Mouse (Mus musculus): ENCODE data around the gene Baiap2l1. TPM values are rescaled to one million over a fixed set of nuclear protein-coding genes. Genes with fewer than 3 reads are reported as not detected.
A peak's percentile ranks its signal among the peaks of the same experiment; 100 is the strongest.

Gene Baiap2l1
- polyA plus RNA-seq, 1 experiment: 0.38 TPM

GRCm38 (mm10) chr5:144247307-144247706, 110.6 kb downstream of the Baiap2l1 start:
- Histone ChIP-seq H3K27ac (ENCODE audit: insufficient read depth, low read length) (no peak overlapping the region), H3K4me3 (ENCODE audit: insufficient read depth, low read length) (no peak overlapping the region), H3K4me1 (ENCODE audit: control insufficient read depth, insufficient read depth, low read length) (no peaks in the 10 kb centered on the region)
- TF ChIP-seq POLR2A (IDR thresholded peaks at IDR 0.05; ENCODE audit: extremely low read depth, insufficient read depth, low read length) (no peak), CTCF (IDR thresholded peaks at IDR 0.05; ENCODE audit: extremely low read depth, insufficient read depth, low read length) (no peak)

- Histone ChIP-seq H3K4me1 (ENCODE audit: control insufficient read depth, insufficient read depth, low read length) (no peaks in the 10 kb centered on the region), H3K27ac (ENCODE audit: insufficient read depth, low read length) (no peak overlapping the region), H3K4me3 (ENCODE audit: insufficient read depth, low read length) (no peak overlapping the region)
- TF ChIP-seq CTCF (IDR thresholded peaks at IDR 0.05; ENCODE audit: extremely low read depth, insufficient read depth, low read length) (no peak), POLR2A (IDR thresholded peaks at IDR 0.05; ENCODE audit: extremely low read depth, insufficient read depth, low read length) (no peak)
These were observed 111.2 kb downstream of the Baiap2l1 start for GRCm38 (mm10) chr5:144246669-144247068.

GRCm38 (mm10) chr5:144245592-144245991, 112.3 kb downstream of the Baiap2l1 start:
- Histone ChIP-seq H3K4me3 (ENCODE audit: insufficient read depth, low read length) (no peak overlapping the region), H3K27ac (ENCODE audit: insufficient read depth, low read length) (no peak overlapping the region), H3K4me1 (ENCODE audit: control insufficient read depth, insufficient read depth, low read length) (no peaks in the 10 kb centered on the region)
- TF ChIP-seq POLR2A (IDR thresholded peaks at IDR 0.05; ENCODE audit: extremely low read depth, insufficient read depth, low read length) (no peak), CTCF (IDR thresholded peaks at IDR 0.05; ENCODE audit: extremely low read depth, insufficient read depth, low read length) (no peak)

GRCm38 (mm10) chr5:144243901-144244487, 113.9 kb downstream of the Baiap2l1 start, which contains the start of gene Bri3:
TSS of gene Bri3 (plus strand) at chr5:144244437.
- TF ChIP-seq POLR2A (IDR thresholded peaks at IDR 0.05; ENCODE audit: extremely low read depth, insufficient read depth, low read length) (no peak), CTCF (IDR thresholded peaks at IDR 0.05; ENCODE audit: extremely low read depth, insufficient read depth, low read length) (no peak)
- H3K4me3 ChIP-seq (ENCODE audit: insufficient read depth, low read length): no peak within 1 kb of the TSS
- no peaks in the 10 kb centered on the region for H3K4me1 ChIP-seq (ENCODE audit: control insufficient read depth, insufficient read depth, low read length)
- no peak within 1 kb of the TSS for H3K27ac ChIP-seq (ENCODE audit: insufficient read depth, low read length)

GRCm38 (mm10) chr5:144238969-144239368, 118.9 kb downstream of the Baiap2l1 start:
- no peak overlapping the region for H3K27ac ChIP-seq (ENCODE audit: insufficient read depth, low read length)
- no peaks in the 10 kb centered on the region for H3K4me1 ChIP-seq (ENCODE audit: control insufficient read depth, insufficient read depth, low read length)
- TF ChIP-seq CTCF (IDR thresholded peaks at IDR 0.05; ENCODE audit: extremely low read depth, insufficient read depth, low read length): no peak
- no peak for TF ChIP-seq POLR2A (IDR thresholded peaks at IDR 0.05; ENCODE audit: extremely low read depth, insufficient read depth, low read length)
- no peak overlapping the region for H3K4me3 ChIP-seq (ENCODE audit: insufficient read depth, low read length)

- no peaks in the 10 kb centered on the region for H3K4me1 ChIP-seq (ENCODE audit: control insufficient read depth, insufficient read depth, low read length)
- H3K27ac ChIP-seq (ENCODE audit: insufficient read depth, low read length): no peak overlapping the region
- no peak for TF ChIP-seq CTCF (IDR thresholded peaks at IDR 0.05; ENCODE audit: extremely low read depth, insufficient read depth, low read length)
- TF ChIP-seq POLR2A (IDR thresholded peaks at IDR 0.05; ENCODE audit: extremely low read depth, insufficient read depth, low read length): no peak
- H3K4me3 ChIP-seq (ENCODE audit: insufficient read depth, low read length): no peak overlapping the region
These were observed 123.2 kb downstream of the Baiap2l1 start for GRCm38 (mm10) chr5:144234714-144235113.

GRCm38 (mm10) chr5:144234222-144234621, 123.7 kb downstream of the Baiap2l1 start:
- no peaks in the 10 kb centered on the region for H3K4me1 ChIP-seq (ENCODE audit: control insufficient read depth, insufficient read depth, low read length)
- no peak overlapping the region for H3K4me3 ChIP-seq (ENCODE audit: insufficient read depth, low read length)
- no peak overlapping the region for H3K27ac ChIP-seq (ENCODE audit: insufficient read depth, low read length)
- TF ChIP-seq POLR2A (IDR thresholded peaks at IDR 0.05; ENCODE audit: extremely low read depth, insufficient read depth, low read length) (no peak), CTCF (IDR thresholded peaks at IDR 0.05; ENCODE audit: extremely low read depth, insufficient read depth, low read length) (no peak)

- no peaks in the 10 kb centered on the region for H3K4me1 ChIP-seq (ENCODE audit: control insufficient read depth, insufficient read depth, low read length)
- TF ChIP-seq POLR2A (IDR thresholded peaks at IDR 0.05; ENCODE audit: extremely low read depth, insufficient read depth, low read length): no peak
- no peak overlapping the region for H3K4me3 ChIP-seq (ENCODE audit: insufficient read depth, low read length)
- no peak overlapping the region for H3K27ac ChIP-seq (ENCODE audit: insufficient read depth, low read length)
These were observed 125.4 kb downstream of the Baiap2l1 start for GRCm38 (mm10) chr5:144232531-144232930.

- TF ChIP-seq CTCF (IDR thresholded peaks at IDR 0.05; ENCODE audit: extremely low read depth, insufficient read depth, low read length): peak; percentile 42; the same call in 1 of the 2 replicates
- no peak for TF ChIP-seq POLR2A (IDR thresholded peaks at IDR 0.05; ENCODE audit: extremely low read depth, insufficient read depth, low read length)
- Histone ChIP-seq H3K4me1 (ENCODE audit: control insufficient read depth, insufficient read depth, low read length) (no peaks in the 10 kb centered on the region), H3K4me3 (ENCODE audit: insufficient read depth, low read length) (no peak overlapping the region), H3K27ac (ENCODE audit: insufficient read depth, low read length) (no peak overlapping the region)
These were observed 126.5 kb downstream of the Baiap2l1 start for GRCm38 (mm10) chr5:144231410-144231809.

- Histone ChIP-seq H3K4me3 (ENCODE audit: insufficient read depth, low read length) (no peak overlapping the region), H3K4me1 (ENCODE audit: control insufficient read depth, insufficient read depth, low read length) (no peaks in the 10 kb centered on the region), H3K27ac (ENCODE audit: insufficient read depth, low read length) (no peak overlapping the region)
- no peak for TF ChIP-seq CTCF (IDR thresholded peaks at IDR 0.05; ENCODE audit: extremely low read depth, insufficient read depth, low read length)
- TF ChIP-seq POLR2A (IDR thresholded peaks at IDR 0.05; ENCODE audit: extremely low read depth, insufficient read depth, low read length): no peak
These were observed 127.7 kb downstream of the Baiap2l1 start for GRCm38 (mm10) chr5:144230216-144230615.
